Mouse (Mus musculus): ENCODE results near the gene Mmachc.

- no peak for TF ChIP-seq CTCF (IDR thresholded peaks at IDR 0.05; ENCODE audit: control insufficient read depth, insufficient read depth, insufficient read length)
- TF ChIP-seq MYOD1 (IDR thresholded peaks at IDR 0.05; ENCODE audit: control insufficient read depth, insufficient read length, low read depth): no peak
- no peak for TF ChIP-seq USF1 (IDR thresholded peaks at IDR 0.05; ENCODE audit: low read depth)
- no peak for TF ChIP-seq MAX (IDR thresholded peaks at IDR 0.05)
- no peak for TF ChIP-seq MYOG (IDR thresholded peaks at IDR 0.05; ENCODE audit: control insufficient read depth, extremely low read depth, insufficient read length)
- no peak for TF ChIP-seq CEBPB (IDR thresholded peaks at IDR 0.05; ENCODE audit: low read depth)
These were observed 48.7 kb downstream of the Mmachc start for GRCm38 (mm10) chr4:116659474-116659873.

Data from C2C12 (cell line).